Mouse (Mus musculus): ENCODE measurements around the gene Usp46. TPM values are rescaled to one million over a fixed set of nuclear protein-coding genes. Genes with fewer than 3 reads are reported as not detected.

Gene Usp46
- 5.8 TPM for total RNA-seq (2023)

DNA sequence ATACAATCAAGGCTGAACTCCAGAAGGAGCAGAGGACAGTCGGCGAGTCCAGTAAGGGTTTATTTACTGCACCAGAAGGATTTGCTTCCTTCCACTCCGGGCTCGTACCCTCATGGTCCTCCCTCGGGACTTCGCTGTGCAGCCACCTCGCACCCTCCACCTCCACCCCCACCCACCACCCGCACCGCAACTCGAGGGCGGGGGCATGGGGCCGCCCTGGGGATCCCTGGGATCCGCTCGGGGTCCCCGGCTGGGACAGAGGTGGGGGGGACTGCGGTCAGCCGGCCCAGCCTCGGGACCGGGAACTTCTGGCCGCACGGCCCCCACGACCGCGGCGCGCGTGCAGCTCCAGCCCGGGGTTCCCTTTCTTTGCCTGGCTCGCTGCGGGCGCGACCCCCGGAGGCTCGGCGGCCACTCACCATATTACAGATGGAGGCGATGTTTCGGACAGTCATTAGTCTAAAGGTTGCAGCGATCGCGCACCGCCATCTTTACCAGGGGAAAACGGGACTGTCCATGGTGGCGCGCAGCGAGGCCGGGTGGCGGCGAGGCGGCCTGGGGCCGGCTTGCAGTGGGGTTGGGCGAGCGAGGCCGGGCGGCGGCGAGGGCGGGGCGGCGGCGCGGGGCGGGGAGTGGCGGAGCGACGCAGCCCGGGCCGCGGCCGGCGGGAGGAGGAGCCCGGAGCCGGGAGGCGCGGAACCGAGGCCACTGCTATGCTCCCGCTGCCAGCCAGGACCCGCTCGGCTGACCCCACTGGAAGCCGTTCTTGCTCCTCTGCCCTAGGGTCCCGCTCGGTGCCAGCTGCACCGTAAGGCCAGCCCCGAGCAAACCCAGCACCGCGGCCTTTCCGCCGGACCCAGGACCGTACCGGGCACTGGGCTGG, at the start of gene Usp46:
TSS of gene Usp46 (minus strand) at position 601 of the 883 bp plus-strand sequence.

Other genes with a start within 250 kb of the Usp46 start
- 5.8 TPM for gene Rasl11b, start 126.9 kb upstream of the Usp46 start, total RNA-seq (2023)